Mouse (Mus musculus) C2C12 (cell line): ENCODE measurements around the gene Nos3. TPM values are rescaled to one million over a fixed set of nuclear protein-coding genes. Genes with fewer than 3 reads are reported as not detected.

Source experiments
- H3K27me3 ChIP-seq: one replicate; pipeline ENCODE4 v1.6.1; 2011; ENCODE audit not compliant: control insufficient read depth, insufficient read depth, insufficient read length
- H3K36me3 ChIP-seq: one replicate; pipeline ENCODE4 v1.6.1; 2011; ENCODE audit not compliant: control insufficient read depth, insufficient read depth
- H3K4me3 ChIP-seq: one replicate; pipeline ENCODE4 v1.5.1; 2011; ENCODE audit warnings: mild to moderate bottlenecking, control low read depth; ENCODE audit not compliant: poor library complexity, insufficient read depth, severe bottlenecking
- H3K79me2 ChIP-seq: one replicate; pipeline ENCODE4 v1.6.1; 2011; ENCODE audit not compliant: control insufficient read depth, insufficient read depth
- H3K79me3 ChIP-seq: one replicate; pipeline ENCODE4 v1.6.1; 2011; ENCODE audit warnings: low read depth, control low read depth
- H3ac ChIP-seq: one replicate; pipeline ENCODE3; 2011; ENCODE audit warnings: low read depth; ENCODE audit not compliant: control insufficient read depth, insufficient read length
- CEBPB ChIP-seq: IDR thresholded peaks from one replicate; pipeline ENCODE4 v1.6.1; 2011; ENCODE audit warnings: low read depth, mild to moderate bottlenecking, control low read depth, moderate library complexity
- CTCF ChIP-seq: IDR thresholded peaks from one replicate; pipeline ENCODE4 v1.5.1; 2011; ENCODE audit not compliant: control insufficient read depth, insufficient read depth, insufficient read length
- FOSL1 ChIP-seq: IDR thresholded peaks from one replicate; pipeline ENCODE4 v1.8.0; 2011; ENCODE audit warnings: mild to moderate bottlenecking, low read length; ENCODE audit not compliant: poor library complexity, insufficient read depth, severe bottlenecking
- MAX ChIP-seq: IDR thresholded peaks from one replicate; pipeline ENCODE4 v1.6.1; 2011; ENCODE audit warnings: mild to moderate bottlenecking, control low read depth
- MYOD1 ChIP-seq: IDR thresholded peaks from one replicate; pipeline ENCODE4 v1.6.1; 2011; ENCODE audit warnings: low read depth; ENCODE audit not compliant: control insufficient read depth, insufficient read length
- MYOG ChIP-seq: IDR thresholded peaks from one replicate; pipeline ENCODE4 v1.6.1; 2011; ENCODE audit not compliant: control insufficient read depth, insufficient read length; ENCODE audit errors: extremely low read depth
- USF1 ChIP-seq: IDR thresholded peaks from one replicate; pipeline ENCODE4 v1.6.1; 2011; ENCODE audit warnings: low read depth, mild to moderate bottlenecking, control low read depth, moderate library complexity
- polyA plus RNA-seq: library from polyadenylated mRNA; unstranded; fragments of >200 nt; fragmentation: generic; extraction: Trizol; gene quantifications from one replicate; pipeline ENCODE4 v1.2.1, GENCODE M21; 2012; ENCODE audit warnings: missing spikeins

Gene Nos3
- polyA plus RNA-seq, 1 experiment: 0.13 TPM

GRCm38 (mm10) chr5:24400911-24401605, 36.4 kb downstream of the Nos3 start:
- Histone ChIP-seq H3K36me3 (peaks cover 6% of the 10 kb centered on the region), H3ac (no peak overlapping the region), H3K79me3 (no peaks in the 10 kb centered on the region), H3K4me3 (no peak overlapping the region), H3K79me2 (no peaks in the 10 kb centered on the region), H3K27me3 (no peaks in the 10 kb centered on the region)
- TF ChIP-seq CEBPB: no peak
- no peak for TF ChIP-seq MYOD1
- TF ChIP-seq FOSL1: no peak
- no peak for TF ChIP-seq MAX
- no peak for TF ChIP-seq USF1
- no peak for TF ChIP-seq CTCF
- TF ChIP-seq MYOG: no peak

- Histone ChIP-seq H3K36me3 (peaks cover 9% of the 10 kb centered on the region), H3K4me3 (no peak overlapping the region), H3K27me3 (no peaks in the 10 kb centered on the region), H3K79me3 (no peaks in the 10 kb centered on the region), H3ac (no peak overlapping the region), H3K79me2 (no peaks in the 10 kb centered on the region)
- TF ChIP-seq MAX: no peak
- TF ChIP-seq CEBPB: no peak
- TF ChIP-seq MYOD1: no peak
- no peak for TF ChIP-seq FOSL1
- no peak for TF ChIP-seq MYOG
- no peak for TF ChIP-seq CTCF
Observed at GRCm38 (mm10) chr5:24401969-24402368, 37.4 kb downstream of the Nos3 start.

GRCm38 (mm10) chr5:24404594-24405360, 40.2 kb downstream of the Nos3 start:
- Histone ChIP-seq H3K4me3 (no peak overlapping the region), H3K27me3 (no peaks in the 10 kb centered on the region)

GRCm38 (mm10) chr5:24405389-24405876, 40.8 kb downstream of the Nos3 start:
- Histone ChIP-seq H3K36me3 (peaks cover 11% of the 10 kb centered on the region), H3K4me3 (no peak overlapping the region), H3ac (no peak overlapping the region), H3K79me2 (no peaks in the 10 kb centered on the region), H3K79me3 (no peaks in the 10 kb centered on the region), H3K27me3 (no peaks in the 10 kb centered on the region)
- TF ChIP-seq MYOD1: peak; percentile 12
- TF ChIP-seq MAX: peak; percentile 64
- no peak for TF ChIP-seq CEBPB

More at GRCm38 (mm10) chr5:24404594-24405360, 40.2 kb downstream of the Nos3 start:
- TF ChIP-seq CEBPB: peak; percentile 43
- no peak for TF ChIP-seq CTCF
- peak; percentile 29 for TF ChIP-seq FOSL1
- no peak for TF ChIP-seq MYOD1
- peaks cover 11% of the 10 kb centered on the region for H3K36me3 ChIP-seq
- no peak overlapping the region for H3ac ChIP-seq
- H3K79me3 ChIP-seq: no peaks in the 10 kb centered on the region
- H3K79me2 ChIP-seq: no peaks in the 10 kb centered on the region

- H3K27me3 ChIP-seq: no peaks in the 10 kb centered on the region
- H3K4me3 ChIP-seq: no peak overlapping the region
- no peak overlapping the region for H3ac ChIP-seq
- no peaks in the 10 kb centered on the region for H3K79me2 ChIP-seq
- no peaks in the 10 kb centered on the region for H3K79me3 ChIP-seq
- H3K36me3 ChIP-seq: peaks cover 5% of the 10 kb centered on the region
- TF ChIP-seq CTCF (no peak), FOSL1 (no peak), CEBPB (no peak), USF1 (no peak), MYOG (no peak), MYOD1 (no peak), MAX (no peak)
Observed at GRCm38 (mm10) chr5:24408651-24409050, 44.0 kb downstream of the Nos3 start.

GRCm38 (mm10) chr5:24409466-24409865, 44.9 kb downstream of the Nos3 start:
- peak; percentile 67 for TF ChIP-seq USF1
- peak; percentile 87 for TF ChIP-seq MYOD1
- no peak for TF ChIP-seq MAX
- H3K36me3 ChIP-seq: peaks cover 5% of the 10 kb centered on the region
- no peaks in the 10 kb centered on the region for H3K27me3 ChIP-seq
- no peak overlapping the region for H3K4me3 ChIP-seq
- H3ac ChIP-seq: no peak overlapping the region
- no peaks in the 10 kb centered on the region for H3K79me2 ChIP-seq
- H3K79me3 ChIP-seq: no peaks in the 10 kb centered on the region
